Mouse (Mus musculus) forebrain, embryonic 15.5 days (tissue): Measurements from ENCODE around the gene Ago3. TPM values are rescaled to one million over a fixed set of nuclear protein-coding genes. Genes with fewer than 3 reads are reported as not detected.

ENCODE experiments used
- ATAC-seq: fragments of 200-750 bp; cut with Nextera tagmentation; replicated peaks from 2 replicates; pipeline ENCODE4 v1.8.0; 2017; ENCODE audit warnings: mild to moderate bottlenecking, moderate TSS enrichment, moderate library complexity
- H3K27ac ChIP-seq: fragments of 300-500 bp; sonication (generic); replicated peaks from 2 replicates; pipeline ENCODE4 v1.5.1; 2015; ENCODE audit warnings: mild to moderate bottlenecking, inconsistent platforms
- H3K27me3 ChIP-seq: fragments of 300-500 bp; sonication (generic); 2 replicates; pipeline ENCODE4 v1.6.1; 2015; ENCODE audit warnings: inconsistent platforms
- H3K36me3 ChIP-seq: fragments of 300-500 bp; sonication (generic); 2 replicates; pipeline ENCODE4 v1.6.1; 2015; ENCODE audit warnings: mild to moderate bottlenecking, inconsistent platforms
- H3K4me1 ChIP-seq: fragments of 300-500 bp; sonication (generic); 2 replicates; pipeline ENCODE4 v1.6.1; 2015; ENCODE audit warnings: inconsistent platforms
- H3K4me2 ChIP-seq: fragments of 300-500 bp; sonication (generic); replicated peaks from 2 replicates; pipeline ENCODE4 v1.6.1; 2015; ENCODE audit warnings: mild to moderate bottlenecking, inconsistent platforms
- H3K4me3 ChIP-seq: fragments of 300-500 bp; sonication (generic); 2 replicates; pipeline ENCODE4 v1.5.1; 2015; ENCODE audit warnings: mild to moderate bottlenecking, inconsistent platforms
- H3K9ac ChIP-seq: fragments of 300-500 bp; sonication (generic); replicated peaks from 2 replicates; pipeline ENCODE4 v1.6.1; 2015; ENCODE audit warnings: mild to moderate bottlenecking, inconsistent platforms
- H3K9me3 ChIP-seq: fragments of 300-500 bp; sonication (generic); 2 replicates; pipeline ENCODE4 v1.6.1; 2016; ENCODE audit warnings: inconsistent platforms
- WGBS: fragments of 180-500 bp; shearing (Covaris S2); methylation state at CpG from one replicate; pipeline ENCODE4 v1.1.7; 2015; ENCODE audit warnings: mixed read lengths; 5-methylcytosine and 5-hydroxymethylcytosine counted together
- polyA plus RNA-seq: library from polyadenylated mRNA; unstranded; fragments of >200 nt; fragmentation: Nextera tagmentation; extraction: Ambion mirVana; gene quantifications from 2 replicates; pipeline ENCODE4 v1.2.1, GENCODE M21; 2015

Gene Ago3
- polyA plus RNA-seq, 1 experiment from 2014 or later, result 16.3 TPM

DNA sequence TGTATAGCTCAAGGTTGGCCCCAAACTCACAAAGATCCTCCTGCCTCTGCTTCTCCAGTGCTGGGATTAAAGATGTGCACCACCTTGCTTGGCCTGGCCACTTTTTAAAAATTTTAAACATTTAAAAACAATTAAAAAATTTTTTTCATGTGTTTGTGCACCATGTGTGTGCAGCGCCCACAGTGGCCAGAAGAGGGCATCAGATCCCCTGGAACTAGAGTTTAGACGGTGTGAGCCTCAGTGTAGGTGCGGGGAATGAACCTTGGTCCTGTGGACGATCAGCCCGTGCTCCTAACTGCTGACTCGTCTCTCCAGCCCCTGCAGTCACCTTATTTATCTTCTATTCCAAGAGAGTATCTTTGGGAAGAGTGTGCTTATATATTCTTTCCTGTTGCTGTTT is 123.3 kb downstream of the Ago3 start:
- Histone ChIP-seq H3K4me3 (no peak overlapping the region), H3K4me2 (no peak overlapping the region), H3K27ac (no peak overlapping the region), H3K27me3 (peaks cover 29% of the 10 kb centered on the region), H3K9ac (no peak overlapping the region), H3K36me3 (no peaks in the 10 kb centered on the region), H3K9me3 (no peaks in the 10 kb centered on the region), H3K4me1 (peaks cover 9% of the 10 kb centered on the region)
- 87% methylated on average over 6 of the region's 6 CpGs for WGBS
- no peak for ATAC-seq

GRCm38 (mm10) chr4:126305428-126305827 is 123.9 kb downstream of the Ago3 start:
- Histone ChIP-seq H3K4me2 (no peak overlapping the region), H3K36me3 (no peaks in the 10 kb centered on the region), H3K9ac (no peak overlapping the region), H3K27ac (no peak overlapping the region), H3K4me3 (no peak overlapping the region), H3K4me1 (peaks cover 13% of the 10 kb centered on the region), H3K27me3 (peaks cover 35% of the 10 kb centered on the region), H3K9me3 (no peaks in the 10 kb centered on the region)
- ATAC-seq, result no peak
- WGBS, result 95% methylated on average over 1 of the region's 1 CpGs

GRCm38 (mm10) chr4:126303877-126304276 is 125.5 kb downstream of the Ago3 start:
- H3K4me1 ChIP-seq, result peaks cover 8% of the 10 kb centered on the region
- peaks cover 48% of the 10 kb centered on the region for H3K27me3 ChIP-seq
- no peak overlapping the region for H3K4me2 ChIP-seq
- no peak overlapping the region for H3K27ac ChIP-seq
- ATAC-seq, result no peak
- WGBS, result 48% methylated on average over 4 of the region's 4 CpGs
- H3K4me3 ChIP-seq, result no peak overlapping the region
- no peaks in the 10 kb centered on the region for H3K9me3 ChIP-seq
- no peaks in the 10 kb centered on the region for H3K36me3 ChIP-seq
- H3K9ac ChIP-seq, result no peak overlapping the region

GRCm38 (mm10) chr4:126301584-126302309 is 127.6 kb downstream of the Ago3 start:
- no peaks in the 10 kb centered on the region for H3K36me3 ChIP-seq
- H3K9me3 ChIP-seq, result no peaks in the 10 kb centered on the region
- peaks cover 13% of the 10 kb centered on the region for H3K4me1 ChIP-seq
- 3% methylated on average over 27 of the region's 27 CpGs for WGBS
- peak overlapping the region; percentile 14; the same call in 1 of the 2 replicates for H3K4me3 ChIP-seq
- peaks cover 67% of the 10 kb centered on the region for H3K27me3 ChIP-seq
- H3K9ac ChIP-seq, result no peak overlapping the region
- no peak overlapping the region for H3K27ac ChIP-seq
- no peak for ATAC-seq
- peak overlapping the region; percentile 5; the same call in 1 of the 2 replicates for H3K4me2 ChIP-seq

GRCm38 (mm10) chr4:126300916-126301583 is 128.3 kb downstream of the Ago3 start:
- Histone ChIP-seq H3K9me3 (no peaks in the 10 kb centered on the region), H3K4me1 (peaks cover 18% of the 10 kb centered on the region), H3K4me2 (peak overlapping the region; percentile 5; the same call in 1 of the 2 replicates), H3K27me3 (peaks cover 73% of the 10 kb centered on the region), H3K36me3 (no peaks in the 10 kb centered on the region), H3K9ac (no peak overlapping the region), H3K4me3 (peak overlapping the region; percentile 14), H3K27ac (no peak overlapping the region)
- ATAC-seq, result no peak
- 1% methylated on average over 50 of the region's 50 CpGs for WGBS

GRCm38 (mm10) chr4:126296617-126297101 is 132.7 kb downstream of the Ago3 start:
- under 1% methylated on average over 34 of the region's 34 CpGs for WGBS
- no peak for ATAC-seq
- H3K9ac ChIP-seq, result peak overlapping the region; percentile 39

DNA sequence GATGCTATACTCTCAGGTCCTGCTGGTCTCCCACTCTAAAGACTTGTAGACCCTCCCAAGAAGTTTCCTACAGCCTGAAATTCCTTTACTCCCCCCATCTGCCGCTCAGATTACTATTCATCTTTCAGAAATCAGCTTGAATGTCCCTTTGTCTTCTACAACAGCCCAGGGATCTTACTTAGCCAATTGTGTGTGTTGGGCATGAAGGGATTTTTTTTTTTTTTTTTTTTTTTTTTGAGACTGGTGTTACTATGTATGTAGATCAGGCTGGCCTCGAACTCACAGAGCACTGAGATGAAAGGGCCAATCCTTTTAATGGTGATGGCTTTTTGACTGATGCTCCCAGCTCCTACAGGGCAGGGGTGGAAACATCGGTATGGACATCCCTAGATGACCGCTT is 133.4 kb downstream of the Ago3 start:
- Histone ChIP-seq H3K9ac (no peak overlapping the region), H3K4me3 (no peak overlapping the region), H3K4me1 (peaks cover 12% of the 10 kb centered on the region), H3K27me3 (peaks cover 57% of the 10 kb centered on the region), H3K9me3 (no peaks in the 10 kb centered on the region), H3K36me3 (no peaks in the 10 kb centered on the region), H3K4me2 (no peak overlapping the region), H3K27ac (no peak overlapping the region)
- no peak for ATAC-seq
- 35% methylated on average over 4 of the region's 4 CpGs for WGBS

More at GRCm38 (mm10) chr4:126296617-126297101, 132.7 kb downstream of the Ago3 start:
- Histone ChIP-seq H3K27me3 (peaks cover 63% of the 10 kb centered on the region), H3K4me2 (peak overlapping the region; percentile 59), H3K4me1 (peaks cover 18% of the 10 kb centered on the region), H3K4me3 (peak overlapping the region; percentile 34), H3K9me3 (no peaks in the 10 kb centered on the region), H3K27ac (no peak overlapping the region), H3K36me3 (no peaks in the 10 kb centered on the region)

- WGBS, result 63% methylated on average over 6 of the region's 6 CpGs
- H3K9me3 ChIP-seq, result no peaks in the 10 kb centered on the region
- no peak overlapping the region for H3K4me2 ChIP-seq
- H3K4me1 ChIP-seq, result peaks cover 10% of the 10 kb centered on the region
- no peak overlapping the region for H3K27ac ChIP-seq
- no peaks in the 10 kb centered on the region for H3K36me3 ChIP-seq
- H3K4me3 ChIP-seq, result no peak overlapping the region
- H3K9ac ChIP-seq, result no peak overlapping the region
- ATAC-seq, result no peak
- H3K27me3 ChIP-seq, result peaks cover 49% of the 10 kb centered on the region
These were observed 134.2 kb downstream of the Ago3 start for GRCm38 (mm10) chr4:126295152-126295551.

GRCm38 (mm10) chr4:126291196-126291595 is 138.2 kb downstream of the Ago3 start:
- H3K9ac ChIP-seq, result no peak overlapping the region
- H3K4me1 ChIP-seq, result peaks cover 6% of the 10 kb centered on the region
- ATAC-seq, result no peak
- H3K4me2 ChIP-seq, result no peak overlapping the region
- H3K9me3 ChIP-seq, result no peaks in the 10 kb centered on the region
- no peak overlapping the region for H3K27ac ChIP-seq
- no peaks in the 10 kb centered on the region for H3K36me3 ChIP-seq
- no peak overlapping the region for H3K4me3 ChIP-seq
- WGBS, result 17% methylated on average over 13 of the region's 13 CpGs
- peaks cover 43% of the 10 kb centered on the region for H3K27me3 ChIP-seq

DNA sequence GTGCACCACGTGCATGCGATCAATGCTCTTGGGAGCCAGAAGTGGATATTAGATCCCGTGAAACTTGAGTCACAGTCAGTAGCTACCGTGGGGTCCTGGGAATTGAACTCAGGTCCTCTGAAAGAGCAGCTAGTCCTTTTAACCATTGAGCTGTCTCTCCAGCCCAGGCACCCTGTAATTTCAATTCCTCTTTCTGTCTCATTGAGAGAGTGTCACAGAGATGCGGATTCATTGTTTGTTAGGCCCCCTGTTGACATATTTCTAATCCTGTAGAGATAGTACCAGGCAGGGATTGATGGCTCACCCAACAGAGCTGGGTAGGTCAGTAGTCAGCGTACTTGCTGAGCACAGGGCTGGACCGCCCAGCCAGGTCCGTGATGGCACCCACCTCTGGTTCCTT is 139.0 kb downstream of the Ago3 start:
- H3K4me3 ChIP-seq, result no peak overlapping the region
- H3K27me3 ChIP-seq, result peaks cover 42% of the 10 kb centered on the region
- no peak overlapping the region for H3K4me2 ChIP-seq
- peaks cover 6% of the 10 kb centered on the region for H3K4me1 ChIP-seq
- H3K9me3 ChIP-seq, result no peaks in the 10 kb centered on the region
- H3K9ac ChIP-seq, result no peak overlapping the region
- no peak for ATAC-seq
- no peaks in the 10 kb centered on the region for H3K36me3 ChIP-seq
- WGBS, result 80% methylated on average over 8 of the region's 8 CpGs
- H3K27ac ChIP-seq, result no peak overlapping the region

- WGBS, result 42% methylated on average over 17 of the region's 17 CpGs
- H3K27ac ChIP-seq, result no peak overlapping the region
- no peak overlapping the region for H3K4me3 ChIP-seq
- no peaks in the 10 kb centered on the region for H3K36me3 ChIP-seq
- H3K9ac ChIP-seq, result no peak overlapping the region
- H3K4me2 ChIP-seq, result no peak overlapping the region
- peaks cover 6% of the 10 kb centered on the region for H3K4me1 ChIP-seq
- no peak for ATAC-seq
- no peaks in the 10 kb centered on the region for H3K9me3 ChIP-seq
- H3K27me3 ChIP-seq, result peaks cover 41% of the 10 kb centered on the region
These were observed 141.2 kb downstream of the Ago3 start for GRCm38 (mm10) chr4:126288085-126288666.

DNA sequence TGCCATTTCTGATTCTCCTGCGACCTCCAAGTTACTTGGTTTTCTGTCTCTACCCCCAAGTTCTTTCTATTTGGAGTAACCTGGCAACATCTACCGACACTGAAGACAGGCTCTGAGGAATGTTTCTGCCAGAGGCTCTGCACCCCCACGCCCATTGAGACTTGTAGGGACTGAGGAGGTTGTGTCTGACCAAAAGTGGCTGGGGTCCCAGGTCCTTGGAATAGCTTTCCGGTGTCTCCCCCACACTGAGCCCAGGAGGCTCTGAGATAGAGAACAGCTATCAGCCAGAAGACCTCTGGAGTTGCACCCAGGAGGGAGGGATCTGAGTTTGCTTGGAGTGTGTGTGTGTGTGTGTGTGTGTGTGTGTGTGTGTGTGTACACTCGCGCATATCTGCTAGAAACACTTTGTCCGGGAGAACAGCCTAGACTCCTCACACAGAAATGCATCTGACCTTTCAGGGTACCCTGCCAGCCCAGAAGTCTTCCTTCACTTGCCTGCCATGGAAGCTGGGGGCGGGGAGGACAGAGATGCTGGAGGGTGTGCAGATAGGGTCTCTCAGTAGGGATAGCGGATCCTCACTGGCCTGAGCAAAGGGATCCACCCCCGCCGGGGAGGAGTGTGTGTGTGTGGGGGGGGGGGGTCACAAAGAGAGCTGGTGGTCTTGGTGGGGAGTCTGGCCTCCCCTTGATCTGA is 141.9 kb downstream of the Ago3 start:
- WGBS, result 36% methylated on average over 11 of the region's 11 CpGs
- H3K36me3 ChIP-seq, result no peaks in the 10 kb centered on the region
- peaks cover 41% of the 10 kb centered on the region for H3K27me3 ChIP-seq
- ATAC-seq, result no peak
- no peak overlapping the region for H3K9ac ChIP-seq
- H3K4me2 ChIP-seq, result no peak overlapping the region
- no peak overlapping the region for H3K4me3 ChIP-seq
- H3K4me1 ChIP-seq, result peaks cover 6% of the 10 kb centered on the region
- no peak overlapping the region for H3K27ac ChIP-seq
- H3K9me3 ChIP-seq, result no peaks in the 10 kb centered on the region
